Mouse (Mus musculus): ENCODE measurements around the gene Krtap11-1.

DNA sequence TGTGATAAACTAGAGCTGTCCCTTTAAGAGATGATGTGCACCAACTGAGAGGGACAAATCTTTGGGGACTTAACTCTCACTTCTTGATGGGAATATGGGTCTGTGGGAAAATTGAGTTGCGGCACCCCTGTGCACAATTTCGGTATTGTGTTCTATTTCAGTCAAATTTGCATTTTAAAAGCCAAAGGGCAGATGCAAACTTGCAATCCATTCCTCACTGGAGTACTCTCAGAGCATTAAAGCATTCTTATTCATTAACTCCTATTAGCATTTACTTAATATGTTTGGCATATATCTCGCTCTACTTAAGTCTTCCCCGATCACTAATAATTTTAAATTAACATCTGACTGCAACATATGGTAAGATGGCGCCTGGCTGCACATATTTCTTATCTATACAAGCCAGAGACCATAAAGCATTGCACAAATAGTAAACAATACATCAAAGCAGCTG, 32.9 kb downstream of the Krtap11-1 start:
- TF ChIP-seq CTCF (conservative IDR thresholded peaks at IDR 0.05; ENCODE audit: low read length) (no peak), NANOG (IDR thresholded peaks at IDR 0.05; ENCODE audit: borderline replicate concordance, low read length) (no peak)

Measured in E14TG2a.4 (cell line).